10 mouse cellular contexts compared by ENCODE assay signal in the genomic region with DNA sequence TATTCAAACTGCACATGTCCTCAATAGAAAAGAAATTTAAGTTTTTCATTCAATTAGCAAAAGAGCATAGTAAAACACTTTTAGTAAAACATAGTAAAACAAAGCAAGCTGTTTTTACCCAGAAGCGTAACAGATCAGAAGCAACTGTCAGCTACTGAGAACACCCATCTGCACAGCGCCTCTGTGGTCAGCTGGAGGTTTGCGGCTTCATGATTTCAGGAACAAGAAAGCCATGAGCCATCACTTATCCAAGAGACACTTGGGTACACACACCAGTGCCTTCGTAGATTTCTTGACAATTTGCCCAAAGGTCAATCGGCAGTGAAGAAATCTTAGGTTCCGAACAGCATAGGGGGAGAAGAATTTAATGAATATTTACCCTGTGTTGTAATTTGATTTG.
DNase-seq lines count a peak whose midpoint lies in the region; ATAC-seq and TF ChIP-seq lines count a peak whose summit lies in the region.
"Had no signal": no experiment of that assay in that cellular context is flagged by ENCODE, and none has a peak within 500 bp of the region (broad histone marks: within the 10 kb centered on the region; RNA-seq: fewer than 3 reads in every experiment).

No protein-coding gene starts in this region.

- WGBS in forebrain, postnatal 0 days: 70% methylated on average over 6 of the region's 6 CpGs
- WGBS in forebrain, embryonic 16.5 days: 82% methylated on average over 6 of the region's 6 CpGs
- WGBS in embryonic facial prominence, embryonic 11.5 days: 73% methylated on average over 6 of the region's 6 CpGs

- no peaks in the 10 kb centered on the region for H3K4me1 ChIP-seq in forebrain, postnatal 0 days (ENCODE audit: insufficient read depth)
- no peaks in the 10 kb centered on the region for H3K4me1 ChIP-seq in forebrain, embryonic 16.5 days (replicated peaks; ENCODE audit: control insufficient read depth, insufficient read depth, low read length)
- H3K4me1 ChIP-seq in embryonic facial prominence, embryonic 11.5 days (ENCODE audit: control insufficient read depth, insufficient read depth, low read length): no peaks in the 10 kb centered on the region

- DNase-seq in forebrain, postnatal 0 days: no peak
- DNase-seq in left cerebral cortex, postnatal 25 days (ENCODE audit: low spot score in 2 of 2): peak; percentile 34 to 35
- DNase-seq in left cerebral cortex, adult 18-20 months (ENCODE audit: low spot score in 2 of 2): no peak
- DNase-seq in embryonic facial prominence, embryonic 11.5 days (ENCODE audit: low spot score): peak; percentile 40
- DNase-seq in c-Kit-positive CD71-positive TER-119-positive erythroid progenitor cells, embryonic 14.5 days (ENCODE audit: low spot score): no peak

- peak; percentile 42 for TF ChIP-seq CTCF in forebrain, postnatal 0 days (IDR thresholded peaks at IDR 0.05; ENCODE audit: low read depth)

- no peaks in the 10 kb centered on the region for H3K9me3 ChIP-seq in forebrain, postnatal 0 days (ENCODE audit: low read length)
- no peaks in the 10 kb centered on the region for H3K9me3 ChIP-seq in forebrain, embryonic 16.5 days (ENCODE audit: control insufficient read depth, low read length)
- H3K9me3 ChIP-seq in embryonic facial prominence, embryonic 11.5 days (replicated peaks; ENCODE audit: control insufficient read depth, low read length): no peaks in the 10 kb centered on the region
- H3K9me3 ChIP-seq: embryonic facial prominence, embryonic 15.5 days; limb, embryonic 12.5 days had no signal

- intact Hi-C loops in left cerebral cortex, postnatal 25 days (cut with DNase I): no loop called here

- H3K36me3 ChIP-seq in forebrain, postnatal 0 days (ENCODE audit: insufficient read depth): no peaks in the 10 kb centered on the region
- no peaks in the 10 kb centered on the region for H3K36me3 ChIP-seq in forebrain, embryonic 16.5 days (ENCODE audit: control insufficient read depth, insufficient read depth)
- H3K36me3 ChIP-seq in embryonic facial prominence, embryonic 11.5 days (replicated peaks; ENCODE audit: control insufficient read depth, insufficient read depth, low read depth, low read length): no peaks in the 10 kb centered on the region
- H3K36me3 ChIP-seq: embryonic facial prominence, embryonic 15.5 days; limb, embryonic 12.5 days had no signal

- no peak overlapping the region for H3K27ac ChIP-seq in forebrain, postnatal 0 days (ENCODE audit: low read depth, low read length)
- H3K27ac ChIP-seq in forebrain, embryonic 16.5 days (ENCODE audit: low read length): no peak overlapping the region
- no peak overlapping the region for H3K27ac ChIP-seq in embryonic facial prominence, embryonic 11.5 days (replicated peaks; ENCODE audit: low read depth, low read length)
- H3K27ac ChIP-seq: embryonic facial prominence, embryonic 15.5 days; limb, embryonic 12.5 days had no signal

- H3K27me3 ChIP-seq in forebrain, postnatal 0 days (ENCODE audit: insufficient read depth, low read length): no peaks in the 10 kb centered on the region
- H3K27me3 ChIP-seq in forebrain, embryonic 16.5 days (replicated peaks; ENCODE audit: control insufficient read depth, insufficient read depth, low read length): no peaks in the 10 kb centered on the region
- no peaks in the 10 kb centered on the region for H3K27me3 ChIP-seq in embryonic facial prominence, embryonic 11.5 days (ENCODE audit: control insufficient read depth, insufficient read depth, low read length)
- H3K27me3 ChIP-seq: embryonic facial prominence, embryonic 15.5 days; limb, embryonic 12.5 days had no signal

- H3K9ac ChIP-seq in forebrain, postnatal 0 days: no peak overlapping the region
- no peak overlapping the region for H3K9ac ChIP-seq in forebrain, embryonic 16.5 days (replicated peaks; ENCODE audit: low read depth, low read length)
- H3K9ac ChIP-seq in embryonic facial prominence, embryonic 11.5 days (replicated peaks; ENCODE audit: low read length): no peak overlapping the region
- H3K9ac ChIP-seq: embryonic facial prominence, embryonic 15.5 days; limb, embryonic 12.5 days had no signal

- ATAC-seq in forebrain, postnatal 0 days: no peak
- ATAC-seq in forebrain, embryonic 16.5 days: no peak
- ATAC-seq in embryonic facial prominence, embryonic 11.5 days (replicated peaks; ENCODE audit: insufficient number of reproducible peaks, low FRiP score, low TSS enrichment, low read depth): no peak
- peak; percentile 86 for ATAC-seq in megakaryocyte-erythroid progenitor cell, adult 5-6 weeks (replicated peaks; ENCODE audit: low FRiP score, low TSS enrichment, poor library complexity, severe bottlenecking)
- no peak for ATAC-seq in inflammation-experienced regulatory T-cells, adult 6 months

- H3K4me3 ChIP-seq in forebrain, postnatal 0 days (ENCODE audit: low read depth, low read length): no peak overlapping the region
- H3K4me3 ChIP-seq in forebrain, embryonic 16.5 days (replicated peaks; ENCODE audit: low read length): no peak overlapping the region
- no peak overlapping the region for H3K4me3 ChIP-seq in embryonic facial prominence, embryonic 11.5 days (ENCODE audit: low read depth, low read length)
- H3K4me3 ChIP-seq: embryonic facial prominence, embryonic 15.5 days; limb, embryonic 12.5 days had no signal

- no peak overlapping the region for H3K4me2 ChIP-seq in forebrain, postnatal 0 days (ENCODE audit: low read depth)
- H3K4me2 ChIP-seq in forebrain, embryonic 16.5 days (ENCODE audit: low read length): no peak overlapping the region
- H3K4me2 ChIP-seq in embryonic facial prominence, embryonic 11.5 days (ENCODE audit: low read depth, low read length): no peak overlapping the region
- H3K4me2 ChIP-seq: embryonic facial prominence, embryonic 15.5 days; limb, embryonic 12.5 days had no signal

Comparison
In these comparisons a context has a peak if more than half of its experiments do, and no peak if none do; other contexts are left out.
1. DNase-seq: peak in left cerebral cortex, postnatal 25 days (2 of 2) and embryonic facial prominence, embryonic 11.5 days (single experiment); none in forebrain, postnatal 0 days (single experiment), left cerebral cortex, adult 18-20 months (0 of 2) and c-Kit-positive CD71-positive TER-119-positive erythroid progenitor cells, embryonic 14.5 days (single experiment).